Mouse (Mus musculus): ENCODE data around the gene F2r.

GRCm38 (mm10) chr13:95595921-95596320 lies 22.4 kb downstream of the F2r start:
- no peak for TF ChIP-seq POLR2A (IDR thresholded peaks at IDR 0.05; ENCODE audit: insufficient read length, low read depth)
- TF ChIP-seq POLR2AphosphoS2 (IDR thresholded peaks at IDR 0.05; ENCODE audit: insufficient read length, low read depth): no peak

All from myocyte (in vitro differentiated cells).